Mouse (Mus musculus) spleen, adult 2 months (tissue): Measurements from ENCODE around the gene Fth1. TPM values are rescaled to one million over a fixed set of nuclear protein-coding genes. Genes with fewer than 3 reads are reported as not detected.
"Not testable (repeated sequence)": the region's sequence is repeated elsewhere in the genome, so short reads cannot be mapped to it uniquely, and the experiment has no call there.

Experiments used
- DNase-seq, 2 experiments: peaks; one replicate each; pipeline versions ENCODE4 v3.0.0 to v3.0.0-alpha.2; 2012 to 2021; ENCODE audit warnings: low spot score in 2 of 2, low read depth in 1 of 2
- H3K27ac ChIP-seq: fragments of 200-500 bp; 2 replicates; pipeline ENCODE4 v1.5.1; 2012; ENCODE audit warnings: low read length, inconsistent platforms; ENCODE audit not compliant: insufficient read depth
- H3K27me3 ChIP-seq: fragments of 200-500 bp; 2 replicates; pipeline ENCODE4 v1.6.1; 2012; ENCODE audit warnings: mild to moderate bottlenecking, moderate library complexity, low read length, inconsistent platforms; ENCODE audit not compliant: control insufficient read depth, insufficient read depth
- H3K36me3 ChIP-seq: fragments of 200-500 bp; 2 replicates; pipeline ENCODE4 v1.6.1; 2012; ENCODE audit warnings: mild to moderate bottlenecking, low read length, inconsistent platforms; ENCODE audit not compliant: control insufficient read depth, insufficient read depth
- H3K4me1 ChIP-seq: fragments of 200-500 bp; 2 replicates; pipeline ENCODE4 v1.6.1; 2011; ENCODE audit warnings: inconsistent platforms; ENCODE audit not compliant: control insufficient read depth, insufficient read depth, insufficient read length
- H3K4me3 ChIP-seq: fragments of 200-500 bp; 2 replicates; pipeline ENCODE4 v1.5.1; 2011; ENCODE audit warnings: mild to moderate bottlenecking, inconsistent platforms; ENCODE audit not compliant: insufficient read depth, insufficient read length; ENCODE audit errors: extremely low read depth
- CTCF ChIP-seq: fragments of 200-500 bp; IDR thresholded peaks from 2 replicates; pipeline ENCODE4 v1.5.1; 2011; ENCODE audit warnings: mild to moderate bottlenecking, inconsistent platforms; ENCODE audit not compliant: insufficient read depth, insufficient read length, insufficient replicate concordance; ENCODE audit errors: extremely low read depth
- POLR2A ChIP-seq: fragments of 200-500 bp; IDR thresholded peaks from 2 replicates; pipeline ENCODE4 v1.6.1; 2011; ENCODE audit warnings: low read depth, low read length, inconsistent platforms
- WGBS: fragments of 180-500 bp; shearing (Covaris S2); methylation state at CpG from one replicate; pipeline ENCODE4 v1.1.7; 2018; 5-methylcytosine and 5-hydroxymethylcytosine counted together
- polyA plus RNA-seq: library from polyadenylated mRNA; depleted of rRNA; stranded (reverse); fragments of >200 nt; gene quantifications from 2 replicates; pipeline ENCODE4 v1.2.3, GENCODE M21; 2012; rRNA removed

The Fth1 gene
- polyA plus RNA-seq, result 3,609 and 4,045 TPM in 2 replicates

GRCm38 (mm10) chr19:9980258-9980657 is at the start of gene Fth1:
Fth1 (plus strand) TSS chr19:9980598.
- H3K36me3 ChIP-seq, result peaks cover 14% of the 10 kb centered on the region
- no peak within 1 kb of the TSS for H3K4me3 ChIP-seq
- no peak within 1 kb of the TSS for H3K27ac ChIP-seq
- TF ChIP-seq POLR2A, result no peak
- TF ChIP-seq CTCF, result no peak
- 58% methylated on average over 4 of the region's 4 CpGs for WGBS
- no peaks in the 10 kb centered on the region for H3K27me3 ChIP-seq
- peaks cover 12% of the 10 kb centered on the region; the same call in 1 of the 2 replicates for H3K4me1 ChIP-seq
- no peak for DNase-seq

- Histone ChIP-seq H3K4me1 (peaks cover 21% of the 10 kb centered on the region; the same call in 1 of the 2 replicates), H3K27ac (peak overlapping the region; percentile 74)
- WGBS, result 18% methylated on average over 2 of the region's 2 CpGs
- H3K36me3 ChIP-seq, H3K4me3 ChIP-seq, H3K27me3 ChIP-seq: not testable (repeated sequence)
- peak in 1 of 2 experiments; percentile 27 for DNase-seq
These were observed 49.2 kb upstream of the Fth1 start for GRCm38 (mm10) chr19:9931167-9931607.

DNA sequence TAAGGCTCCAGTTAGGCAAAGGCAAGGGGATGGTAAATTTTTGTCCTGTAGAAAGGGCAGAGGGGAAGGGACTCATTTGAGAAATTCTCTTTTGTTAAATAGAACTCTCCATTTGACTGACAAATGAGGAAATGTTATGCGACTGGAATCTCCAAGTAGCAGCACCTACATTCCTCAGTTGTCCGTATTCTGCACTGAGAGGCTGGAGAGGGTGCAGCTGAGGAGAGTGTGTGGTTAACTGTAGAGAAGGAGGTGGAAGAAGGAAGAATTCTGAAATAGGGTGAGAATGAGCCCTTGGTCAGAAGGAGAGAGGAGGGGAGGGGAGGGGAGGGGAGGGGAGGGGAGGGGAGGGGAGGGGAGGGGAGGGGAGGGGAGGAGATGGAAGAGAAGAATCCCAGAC is 46.5 kb upstream of the Fth1 start:
- no peak overlapping the region for H3K4me3 ChIP-seq
- DNase-seq, result no peak
- no peaks in the 10 kb centered on the region for H3K36me3 ChIP-seq
- no peaks in the 10 kb centered on the region for H3K27me3 ChIP-seq
- no peak for TF ChIP-seq CTCF
- TF ChIP-seq POLR2A, result no peak
- peaks cover 41% of the 10 kb centered on the region; the same call in 1 of the 2 replicates for H3K4me1 ChIP-seq
- 77% methylated on average over 2 of the region's 2 CpGs for WGBS
- no peak overlapping the region for H3K27ac ChIP-seq

DNA sequence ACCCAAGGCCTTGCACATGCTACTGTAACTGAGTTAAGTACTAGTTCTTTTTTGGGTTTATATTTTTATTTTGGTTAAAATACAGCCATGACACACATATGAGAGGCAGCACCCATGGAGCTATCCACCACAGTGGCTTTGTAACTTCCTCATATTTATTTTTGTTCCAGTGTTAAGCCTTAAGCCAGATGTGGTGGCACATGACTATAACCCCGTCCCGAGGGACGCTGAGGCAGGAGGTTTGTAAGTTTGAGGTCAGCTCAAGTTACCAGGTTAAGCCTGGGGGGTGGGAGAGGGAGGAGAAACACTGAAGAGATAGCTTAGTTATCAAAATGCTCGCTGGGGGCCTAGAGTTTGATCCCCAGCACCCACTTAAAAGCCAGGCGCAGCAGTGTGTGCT is 43.8 kb upstream of the Fth1 start:
- TF ChIP-seq CTCF (no peak), POLR2A (no peak)
- Histone ChIP-seq H3K36me3 (no peaks in the 10 kb centered on the region), H3K27ac (peak overlapping the region; percentile 83), H3K27me3 (no peaks in the 10 kb centered on the region), H3K4me1 (peaks cover 33% of the 10 kb centered on the region; the same call in 1 of the 2 replicates), H3K4me3 (no peak overlapping the region)
- peak; percentile 69 to 91 for DNase-seq
- WGBS, result 30% methylated on average over 5 of the region's 5 CpGs

- Histone ChIP-seq H3K4me3 (no peak overlapping the region), H3K36me3 (no peaks in the 10 kb centered on the region), H3K4me1 (peaks cover 40% of the 10 kb centered on the region; the same call in 1 of the 2 replicates), H3K27me3 (no peaks in the 10 kb centered on the region), H3K27ac (peak overlapping the region; percentile 89)
- DNase-seq, result no peak
- 81% methylated on average over 5 of the region's 5 CpGs for WGBS
- TF ChIP-seq POLR2A (no peak), CTCF (no peak)
These were observed 43.0 kb upstream of the Fth1 start for GRCm38 (mm10) chr19:9937428-9937827.

DNA sequence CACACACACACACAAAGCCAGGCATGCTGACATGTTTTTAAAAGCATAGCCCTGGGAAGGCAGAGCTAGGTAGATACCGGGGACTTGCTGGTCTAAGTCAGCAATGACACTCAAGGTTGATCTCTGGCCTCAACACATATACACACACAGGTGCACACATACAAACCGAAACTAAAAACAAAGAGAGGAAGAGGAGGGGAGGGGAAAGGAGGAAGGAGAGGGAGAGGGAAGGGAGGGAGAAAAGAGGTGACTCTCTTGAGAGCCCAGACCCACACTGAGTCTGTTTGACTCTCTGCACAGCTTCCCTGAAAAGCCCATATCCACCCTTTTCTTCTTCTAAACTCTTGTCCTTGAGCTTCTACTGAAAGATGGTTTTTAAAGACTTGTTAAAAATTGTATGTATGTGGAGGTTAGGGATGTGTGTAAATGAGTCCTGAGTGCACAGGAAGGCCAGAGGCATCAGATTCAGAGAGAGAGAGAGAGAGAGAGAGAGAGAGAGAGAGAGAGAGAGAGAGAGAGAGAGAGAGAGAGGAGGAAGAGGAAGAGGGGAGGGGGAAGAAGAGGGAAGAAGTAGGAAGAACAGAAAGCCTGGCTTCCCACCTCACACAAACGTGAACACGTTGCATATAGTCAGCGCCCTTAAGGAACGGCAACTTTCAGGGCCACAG is 42.1 kb upstream of the Fth1 start:
- H3K4me3 ChIP-seq, result peak overlapping the region; percentile 41
- peaks cover 45% of the 10 kb centered on the region; the same call in 1 of the 2 replicates for H3K4me1 ChIP-seq
- peak; percentile 4; the same call in 1 of the 2 replicates for TF ChIP-seq POLR2A
- no peak for TF ChIP-seq CTCF

DNA sequence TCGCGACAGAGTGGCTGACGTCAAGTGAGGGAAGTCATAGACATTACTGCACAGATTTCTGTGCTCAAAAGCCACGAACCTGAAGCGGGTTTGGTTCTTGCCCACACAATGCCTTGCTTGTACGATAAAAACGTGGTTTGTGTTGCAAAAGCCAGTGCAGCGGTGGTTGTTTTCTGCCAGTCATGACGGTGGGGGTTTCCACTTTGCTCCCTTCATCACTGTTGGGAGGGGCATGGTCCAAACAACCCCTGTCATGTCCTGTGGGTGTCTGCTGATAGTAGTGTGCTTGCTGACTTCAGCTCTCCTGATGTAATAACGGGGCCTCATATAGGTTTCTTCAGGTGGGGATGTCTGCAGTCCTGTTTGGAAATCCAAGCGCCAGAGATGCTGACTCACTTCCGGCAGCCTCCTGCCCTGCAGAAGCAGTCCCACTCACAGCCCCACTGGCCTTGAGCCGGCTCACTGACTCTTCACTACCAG is 41.5 kb upstream of the Fth1 start:
- no peak for TF ChIP-seq CTCF
- H3K36me3 ChIP-seq, result no peaks in the 10 kb centered on the region
- H3K27ac ChIP-seq, result peak overlapping the region; percentile 89
- peak overlapping the region; percentile 41; the same call in 1 of the 2 replicates for H3K4me3 ChIP-seq
- WGBS, result 5% methylated on average over 13 of the region's 13 CpGs
- peaks cover 45% of the 10 kb centered on the region; the same call in 1 of the 2 replicates for H3K4me1 ChIP-seq
- no peaks in the 10 kb centered on the region for H3K27me3 ChIP-seq
- peak; percentile 56 to 78 for DNase-seq

More for the DNA sequence above, 42.1 kb upstream of the Fth1 start:
- WGBS, result 8% methylated on average over 6 of the region's 6 CpGs
- no peaks in the 10 kb centered on the region for H3K36me3 ChIP-seq
- H3K27ac ChIP-seq, result peak overlapping the region; percentile 89
- no peaks in the 10 kb centered on the region for H3K27me3 ChIP-seq
- no peak for DNase-seq
